Mouse (Mus musculus) neural tube, embryonic 14.5 days (tissue): ENCODE data around the gene Glipr2. TPM values are rescaled to one million over a fixed set of nuclear protein-coding genes. Genes with fewer than 3 reads are reported as not detected.

ENCODE experiments used
- ATAC-seq: fragments of 200-750 bp; cut with Nextera tagmentation; 2 replicates; pipeline ENCODE4 v1.8.0; 2017; ENCODE audit warnings: low read depth, mild to moderate bottlenecking, moderate TSS enrichment, moderate library complexity
- H3K27ac ChIP-seq: fragments of 300-500 bp; sonication (generic); 2 replicates; pipeline ENCODE4 v1.5.1; 2014; ENCODE audit warnings: low read depth, mild to moderate bottlenecking, control low read depth, low read length, moderate library complexity, mixed read lengths
- H3K27me3 ChIP-seq: fragments of 300-500 bp; sonication (generic); 2 replicates; pipeline ENCODE4 v1.6.1; 2014; ENCODE audit warnings: low read length; ENCODE audit not compliant: control insufficient read depth, insufficient read depth
- H3K36me3 ChIP-seq: fragments of 300-500 bp; sonication (generic); 2 replicates; pipeline ENCODE4 v1.6.1; 2014; ENCODE audit warnings: low read length, mixed read lengths; ENCODE audit not compliant: control insufficient read depth, insufficient read depth
- H3K4me1 ChIP-seq: fragments of 300-500 bp; sonication (generic); 2 replicates; pipeline ENCODE4 v1.6.1; 2014; ENCODE audit warnings: low read length; ENCODE audit not compliant: control insufficient read depth, insufficient read depth
- H3K4me2 ChIP-seq: fragments of 300-500 bp; sonication (generic); 2 replicates; pipeline ENCODE4 v1.6.1; 2014; ENCODE audit warnings: mild to moderate bottlenecking, low read depth, low read length, control low read depth
- H3K4me3 ChIP-seq: fragments of 300-500 bp; sonication (generic); 2 replicates; pipeline ENCODE4 v1.5.1; 2014; ENCODE audit warnings: low read depth, low read length, control low read depth, mixed read lengths
- H3K9ac ChIP-seq: fragments of 300-500 bp; sonication (generic); replicated peaks from 2 replicates; pipeline ENCODE4 v1.6.1; 2014; ENCODE audit warnings: low read depth, mild to moderate bottlenecking, control low read depth, low read length, mixed read lengths
- H3K9me3 ChIP-seq: fragments of 300-500 bp; sonication (generic); 2 replicates; pipeline ENCODE4 v1.6.1; 2016; ENCODE audit warnings: low read length; ENCODE audit not compliant: control insufficient read depth
- WGBS: fragments of 180-500 bp; shearing (Covaris S2); extraction: QIAGEN DNeasy Blood & Tissue Kit; methylation state at CpG from one replicate; pipeline ENCODE4 v1.1.7; 2014; 5-methylcytosine and 5-hydroxymethylcytosine counted together
- polyA plus RNA-seq: library from polyadenylated mRNA; unstranded; fragments of >200 nt; fragmentation: Nextera tagmentation; extraction: Ambion mirVana; gene quantifications from 2 replicates; pipeline ENCODE4 v1.2.1, GENCODE M21; 2014

Glipr2 gene
- 37.3 and 54.3 TPM in 2 replicates for polyA plus RNA-seq

DNA sequence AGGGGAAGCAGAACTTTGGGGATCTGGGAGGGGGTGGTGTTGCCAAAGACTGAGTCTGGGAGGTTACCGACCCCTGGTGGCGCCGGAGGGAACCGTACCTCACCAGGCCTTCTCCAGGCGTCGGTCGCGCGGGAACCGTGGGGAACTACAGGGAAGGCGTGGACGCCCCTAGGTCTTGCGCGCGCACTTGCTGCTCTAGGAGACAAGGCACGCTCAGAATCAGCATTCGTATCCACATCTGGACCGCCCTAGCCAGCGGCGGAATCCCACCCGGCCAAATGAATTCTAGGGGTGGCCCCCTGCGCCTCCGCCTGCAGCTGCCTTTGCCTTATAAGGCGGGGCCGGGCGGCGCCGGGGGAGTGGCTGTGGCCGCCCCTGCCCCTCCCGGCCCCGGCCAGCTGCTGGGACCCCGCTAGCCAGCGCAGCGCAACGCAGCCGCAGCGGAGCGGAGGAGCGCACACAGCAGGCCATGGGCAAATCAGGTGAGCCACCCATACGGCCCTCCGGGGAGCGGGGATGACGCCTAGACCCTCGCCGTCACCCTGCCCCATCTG, at the start of gene Glipr2:
Gene Glipr2 (plus strand): TSS at position 110 of the 554 bp plus-strand sequence.
- Histone ChIP-seq H3K27ac (peak within 1 kb of the TSS; percentile 81), H3K9ac (peak within 1 kb of the TSS; percentile 84), H3K4me2 (peak within 1 kb of the TSS; percentile 96), H3K27me3 (no peaks in the 10 kb centered on the region), H3K4me1 (no peaks in the 10 kb centered on the region), H3K4me3 (peak within 1 kb of the TSS; percentile 75), H3K36me3 (no peaks in the 10 kb centered on the region), H3K9me3 (no peaks in the 10 kb centered on the region)
- under 1% methylated on average over 44 of the region's 45 CpGs for WGBS
- ATAC-seq: peak; percentile 91

DNA sequence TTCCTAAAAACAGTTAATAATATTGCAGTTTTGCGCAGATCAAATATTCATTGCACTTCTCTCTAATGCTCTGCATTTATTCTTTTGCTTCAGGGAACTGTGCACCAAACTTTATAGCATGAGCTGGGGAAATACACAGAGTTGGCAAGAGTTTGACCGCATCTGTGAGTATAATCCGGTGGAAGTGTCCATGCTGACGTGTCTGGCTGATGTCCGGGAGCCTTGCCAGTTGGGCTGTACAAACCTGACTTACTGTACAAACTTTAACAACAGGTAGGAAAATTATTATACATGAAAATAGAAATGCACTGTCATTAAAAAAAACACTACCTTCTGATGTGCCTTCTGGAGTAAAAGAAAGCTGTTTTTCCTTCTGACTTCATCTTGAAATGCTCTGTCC, 39.0 kb upstream of the Glipr2 start:
- Histone ChIP-seq H3K36me3 (0 out of 2 replicates have a peak, but pooled peaks cover 4% of the 10 kb centered on the region), H3K4me3 (no peak overlapping the region), H3K4me2 (no peak overlapping the region), H3K4me1 (no peaks in the 10 kb centered on the region), H3K27me3 (no peaks in the 10 kb centered on the region), H3K9me3 (no peaks in the 10 kb centered on the region), H3K9ac (no peak overlapping the region), H3K27ac (no peak overlapping the region)
- ATAC-seq: no peak
- WGBS: 96% methylated on average over 5 of the region's 5 CpGs

DNA sequence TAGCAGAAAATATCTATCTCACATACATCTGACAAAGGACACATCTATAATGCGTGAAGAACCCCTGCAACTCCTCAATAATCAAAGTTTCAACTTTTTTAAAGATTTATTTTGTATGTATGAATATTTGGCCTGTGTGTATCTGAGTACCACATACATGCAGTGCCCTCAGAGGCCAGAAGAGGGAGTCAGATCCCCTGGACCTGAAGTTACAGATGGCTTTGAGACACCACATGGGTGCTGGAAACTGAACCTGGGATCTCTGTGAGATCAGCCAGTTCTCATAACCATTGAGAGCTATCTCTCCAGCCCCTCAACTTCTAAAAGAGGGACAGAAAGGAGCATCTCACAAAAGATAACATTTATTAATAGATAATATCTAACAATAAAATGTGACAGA, 36.6 kb upstream of the Glipr2 start:
- H3K9me3 ChIP-seq: no peaks in the 10 kb centered on the region
- no peak overlapping the region for H3K27ac ChIP-seq
- 0 out of 2 replicates have a peak, but pooled peaks cover 4% of the 10 kb centered on the region for H3K36me3 ChIP-seq
- H3K4me3 ChIP-seq: no peak overlapping the region
- no peaks in the 10 kb centered on the region for H3K4me1 ChIP-seq
- no peak for ATAC-seq
- no peak overlapping the region for H3K9ac ChIP-seq
- no peaks in the 10 kb centered on the region for H3K27me3 ChIP-seq
- WGBS: 98% methylated on average over 1 of the region's 1 CpGs
- no peak overlapping the region for H3K4me2 ChIP-seq

DNA sequence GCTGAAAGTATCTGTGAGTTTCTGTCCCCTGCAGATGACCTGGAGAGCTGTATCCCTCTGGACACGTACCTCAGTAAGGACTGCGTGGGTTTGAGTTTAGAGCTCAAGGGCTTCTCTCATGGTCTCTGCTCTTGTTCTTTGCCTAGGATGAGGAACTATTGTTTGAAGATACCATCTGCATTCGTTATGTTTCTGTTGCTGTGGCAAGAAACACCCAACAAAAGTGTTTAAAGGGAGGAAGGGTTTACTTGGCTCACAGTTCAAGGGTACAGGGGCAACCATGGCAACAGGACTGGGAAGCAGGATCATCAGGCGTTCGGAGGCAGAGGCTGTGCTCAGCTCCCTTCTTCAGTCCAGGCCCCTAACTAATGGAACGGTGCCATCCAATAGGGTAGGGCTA, 32.1 kb upstream of the Glipr2 start:
- WGBS: 81% methylated on average over 6 of the region's 6 CpGs

DNA sequence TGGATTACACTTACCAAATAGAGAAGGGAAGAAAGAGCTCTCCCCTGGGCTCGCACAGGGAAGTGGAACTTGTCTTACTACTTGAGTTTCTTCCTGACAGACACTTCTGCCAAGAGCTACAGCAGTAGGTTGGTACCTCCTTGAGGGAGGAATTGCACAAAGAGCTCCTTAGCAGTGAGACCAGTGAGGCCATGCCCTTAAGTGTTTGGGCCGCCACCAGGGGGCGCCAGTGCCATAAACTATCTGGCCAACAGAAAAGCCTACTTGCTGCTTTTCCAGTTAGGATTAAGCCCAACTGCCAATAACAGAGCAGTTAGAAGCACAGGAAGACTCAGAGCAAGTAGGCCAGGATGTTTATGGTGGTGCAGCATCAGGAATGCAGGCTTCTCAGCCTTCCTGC, 31.4 kb upstream of the Glipr2 start:
- peaks cover 32% of the 10 kb centered on the region; the same call in 1 of the 2 replicates for H3K36me3 ChIP-seq
- peak; percentile 74 for ATAC-seq
- 20% methylated on average over 3 of the region's 3 CpGs for WGBS

More for the DNA sequence above, 32.1 kb upstream of the Glipr2 start:
- H3K27ac ChIP-seq: no peak overlapping the region
- no peak for ATAC-seq
- no peak overlapping the region for H3K9ac ChIP-seq
- no peak overlapping the region for H3K4me3 ChIP-seq
- H3K36me3 ChIP-seq: peaks cover 25% of the 10 kb centered on the region; the same call in 1 of the 2 replicates
- H3K27me3 ChIP-seq: no peaks in the 10 kb centered on the region
- H3K4me2 ChIP-seq: no peak overlapping the region
- no peaks in the 10 kb centered on the region for H3K9me3 ChIP-seq
- H3K4me1 ChIP-seq: no peaks in the 10 kb centered on the region

DNA sequence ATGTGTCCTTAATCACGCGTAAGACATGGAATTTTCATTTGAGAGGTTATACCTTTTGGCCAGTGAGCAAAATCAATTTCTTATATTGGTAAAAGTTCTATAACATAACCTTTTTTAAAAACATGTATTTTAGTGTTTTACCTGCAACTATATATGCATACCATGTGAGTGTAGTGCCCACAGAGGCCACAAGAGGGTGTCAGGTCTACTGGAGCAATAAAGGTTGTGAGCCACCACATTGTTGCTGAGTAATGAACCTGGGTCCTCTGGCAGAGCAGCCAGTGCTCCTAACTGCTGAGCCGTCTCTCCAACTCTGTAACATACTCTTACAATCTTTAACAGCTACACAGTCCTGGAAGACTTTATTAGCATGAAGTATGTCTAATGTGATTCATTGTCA, 29.4 kb upstream of the Glipr2 start:
- Histone ChIP-seq H3K36me3 (peaks cover 43% of the 10 kb centered on the region; the same call in 1 of the 2 replicates), H3K4me3 (no peak overlapping the region), H3K9ac (no peak overlapping the region), H3K9me3 (no peaks in the 10 kb centered on the region), H3K4me2 (no peak overlapping the region), H3K4me1 (no peaks in the 10 kb centered on the region), H3K27me3 (no peaks in the 10 kb centered on the region), H3K27ac (no peak overlapping the region)
- 97% methylated on average over 3 of the region's 3 CpGs for WGBS
- ATAC-seq: no peak

More for the DNA sequence above, 31.4 kb upstream of the Glipr2 start:
- H3K9ac ChIP-seq: no peak overlapping the region
- no peak overlapping the region for H3K27ac ChIP-seq
- H3K9me3 ChIP-seq: no peaks in the 10 kb centered on the region
- no peaks in the 10 kb centered on the region for H3K4me1 ChIP-seq
- H3K27me3 ChIP-seq: no peaks in the 10 kb centered on the region
- no peak overlapping the region for H3K4me2 ChIP-seq
- no peak overlapping the region for H3K4me3 ChIP-seq

DNA sequence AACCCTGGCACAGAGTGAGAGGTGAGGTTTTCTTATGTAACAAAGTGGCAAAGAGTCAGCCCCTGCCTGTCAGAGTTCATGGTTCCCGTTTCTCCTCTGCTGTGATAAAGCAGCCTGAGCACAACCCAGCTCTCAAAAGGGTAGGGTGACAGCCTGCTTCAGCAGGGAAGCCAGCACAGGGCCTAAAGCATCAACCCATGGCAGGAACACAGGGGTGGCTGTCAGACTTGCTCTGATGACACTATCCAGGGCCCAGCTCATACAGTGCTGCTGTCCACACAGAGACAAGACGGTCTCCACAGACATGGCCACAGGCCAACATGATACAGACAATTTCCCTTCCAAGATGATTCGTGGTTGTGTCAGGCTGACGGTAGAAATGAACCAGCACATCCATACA, 25.3 kb upstream of the Glipr2 start:
- ATAC-seq: no peak
- H3K36me3 ChIP-seq: peaks cover 42% of the 10 kb centered on the region; the same call in 1 of the 2 replicates
- H3K9me3 ChIP-seq: no peaks in the 10 kb centered on the region
- H3K27ac ChIP-seq: no peak overlapping the region
- no peak overlapping the region for H3K4me2 ChIP-seq
- no peak overlapping the region for H3K4me3 ChIP-seq
- H3K27me3 ChIP-seq: no peaks in the 10 kb centered on the region
- no peaks in the 10 kb centered on the region for H3K4me1 ChIP-seq
- H3K9ac ChIP-seq: no peak overlapping the region
- 96% methylated on average over 4 of the region's 4 CpGs for WGBS

DNA sequence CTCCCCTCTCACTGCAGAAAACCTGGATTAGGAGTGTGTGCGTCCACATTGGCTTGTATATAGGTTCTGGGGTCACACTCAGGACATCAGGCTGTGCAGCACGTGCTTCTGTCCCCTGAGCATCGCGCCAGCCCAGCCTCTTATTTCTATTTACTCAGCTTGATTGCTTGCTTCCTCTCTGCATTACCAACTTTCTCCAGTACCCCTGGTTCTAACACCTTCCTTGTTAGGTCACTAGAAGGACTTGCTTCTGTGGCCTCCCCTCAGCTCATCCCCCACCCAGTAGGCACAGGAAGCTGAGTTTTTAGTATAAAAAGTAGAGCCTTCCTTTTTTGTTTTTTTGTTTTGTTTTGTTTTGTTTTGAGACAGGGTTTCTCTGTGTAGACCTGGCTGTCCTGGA, 21.0 kb upstream of the Glipr2 start:
- Histone ChIP-seq H3K36me3 (peaks cover 23% of the 10 kb centered on the region), H3K4me3 (no peak overlapping the region), H3K9ac (no peak overlapping the region), H3K27ac (no peak overlapping the region), H3K4me2 (no peak overlapping the region), H3K9me3 (no peaks in the 10 kb centered on the region), H3K27me3 (no peaks in the 10 kb centered on the region), H3K4me1 (no peaks in the 10 kb centered on the region)
- WGBS: 85% methylated on average over 4 of the region's 4 CpGs
- no peak for ATAC-seq

DNA sequence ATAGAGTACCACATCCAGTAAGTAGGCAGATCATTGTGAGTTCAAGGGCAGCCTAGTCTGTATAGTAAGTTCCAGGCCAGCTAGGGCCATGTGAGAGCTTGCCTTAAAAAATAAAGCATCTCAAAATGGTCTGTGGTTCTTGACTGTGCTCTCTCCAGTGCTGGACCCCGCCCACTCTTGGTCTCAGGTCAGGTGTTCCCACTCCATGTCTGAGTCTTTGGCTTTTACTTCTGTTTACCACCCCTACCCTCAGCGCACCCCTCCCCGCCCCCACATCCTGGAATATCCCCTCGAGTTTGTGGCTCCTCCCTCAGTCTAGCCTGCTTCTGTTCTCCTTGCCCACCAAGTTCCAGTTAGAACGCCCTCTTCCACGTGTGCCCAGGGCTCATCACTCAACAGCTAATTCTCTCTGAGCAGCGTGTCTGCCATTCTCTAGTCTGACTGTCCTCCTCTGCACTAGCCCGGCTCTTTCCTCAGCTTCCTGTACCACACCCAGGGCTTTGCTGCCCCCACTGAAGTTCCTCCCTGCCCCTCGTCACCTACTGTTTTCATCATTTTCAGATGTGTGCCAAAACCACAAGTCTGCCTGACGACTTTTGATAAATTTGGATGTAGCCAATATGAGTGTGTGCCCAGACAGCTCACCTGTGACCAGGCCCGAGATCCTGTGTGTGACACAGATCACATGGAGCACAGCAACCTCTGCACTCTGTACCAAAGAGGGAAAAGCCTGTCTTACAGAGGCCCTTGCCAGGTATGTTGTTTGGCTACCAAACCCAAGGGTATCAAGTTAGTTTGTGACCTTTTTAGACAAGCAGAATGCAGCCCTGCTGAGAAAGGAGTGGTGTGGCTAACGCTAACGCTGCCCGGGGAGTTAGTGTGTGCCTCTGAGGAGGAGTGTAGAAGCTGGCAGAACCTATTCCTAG, 20.2 kb upstream of the Glipr2 start:
- Histone ChIP-seq H3K4me3 (no peak overlapping the region), H3K27me3 (no peaks in the 10 kb centered on the region), H3K9ac (no peak overlapping the region), H3K4me2 (no peak overlapping the region), H3K9me3 (no peaks in the 10 kb centered on the region), H3K36me3 (peaks cover 19% of the 10 kb centered on the region), H3K4me1 (no peaks in the 10 kb centered on the region), H3K27ac (no peak overlapping the region)
- WGBS: 82% methylated on average over 14 of the region's 14 CpGs
- no peak for ATAC-seq
